Mouse (Mus musculus): ENCODE measurements around the gene Plekhg1. TPM values are rescaled to one million over a fixed set of nuclear protein-coding genes. Genes with fewer than 3 reads are reported as not detected.

Gene Plekhg1
- polyA plus RNA-seq, 1 experiment = 0.43 TPM

- Histone ChIP-seq H3K4me1 (peaks cover 56% of the 10 kb centered on the region), H3K36me3 (replicated peaks; ENCODE audit: low read length) (peaks cover 4% of the 10 kb centered on the region), H3K4me3 (replicated peaks) (peak overlapping the region; percentile 93), H3K27me3 (replicated peaks) (no peaks in the 10 kb centered on the region), H3K9me3 (no peaks in the 10 kb centered on the region)
- TF ChIP-seq GATA1 (IDR thresholded peaks at IDR 0.05; ENCODE audit: borderline replicate concordance, low read length) (no peak), FLI1 (IDR thresholded peaks at IDR 0.05; ENCODE audit: low read length) (no peak)
Observed at GRCm38 (mm10) chr10:3972237-3972636, 232.1 kb downstream of the Plekhg1 start.

GRCm38 (mm10) chr10:3972981-3973588 lies 232.9 kb downstream of the Plekhg1 start, which contains the start of gene Mthfd1l:
Gene Mthfd1l, plus strand, starts transcription at chr10:3973118.
- Histone ChIP-seq H3K9me3 (no peaks in the 10 kb centered on the region), H3K36me3 (replicated peaks; ENCODE audit: low read length) (peaks cover 12% of the 10 kb centered on the region), H3K27me3 (replicated peaks) (no peaks in the 10 kb centered on the region), H3K4me3 (replicated peaks) (peak within 1 kb of the TSS; percentile 93), H3K4me1 (peaks cover 65% of the 10 kb centered on the region)
- no peak for TF ChIP-seq GATA1 (IDR thresholded peaks at IDR 0.05; ENCODE audit: borderline replicate concordance, low read length)

GRCm38 (mm10) chr10:3973589-3974070 lies 233.5 kb downstream of the Plekhg1 start:
- H3K4me1 ChIP-seq = peaks cover 70% of the 10 kb centered on the region
- no peaks in the 10 kb centered on the region for H3K9me3 ChIP-seq
- H3K4me3 ChIP-seq (replicated peaks) = peak overlapping the region; percentile 93
- TF ChIP-seq GATA1 (IDR thresholded peaks at IDR 0.05; ENCODE audit: borderline replicate concordance, low read length) = no peak
- peak; percentile 68; the same call in 1 of the 2 replicates for TF ChIP-seq FLI1 (IDR thresholded peaks at IDR 0.05; ENCODE audit: low read length)
- peaks cover 18% of the 10 kb centered on the region for H3K36me3 ChIP-seq (replicated peaks; ENCODE audit: low read length)
- no peaks in the 10 kb centered on the region for H3K27me3 ChIP-seq (replicated peaks)

GRCm38 (mm10) chr10:3974380-3974779 lies 234.2 kb downstream of the Plekhg1 start:
- peaks cover 25% of the 10 kb centered on the region for H3K36me3 ChIP-seq (replicated peaks; ENCODE audit: low read length)
- peak overlapping the region; percentile 93 for H3K4me3 ChIP-seq (replicated peaks)
- peaks cover 76% of the 10 kb centered on the region for H3K4me1 ChIP-seq
- H3K27me3 ChIP-seq (replicated peaks) = no peaks in the 10 kb centered on the region
- no peaks in the 10 kb centered on the region; the same call in 1 of the 2 replicates for H3K9me3 ChIP-seq
- no peak for TF ChIP-seq GATA1 (IDR thresholded peaks at IDR 0.05; ENCODE audit: borderline replicate concordance, low read length)
- no peak for TF ChIP-seq FLI1 (IDR thresholded peaks at IDR 0.05; ENCODE audit: low read length)

- Histone ChIP-seq H3K36me3 (replicated peaks; ENCODE audit: low read length) (peaks cover 42% of the 10 kb centered on the region), H3K4me1 (peaks cover 83% of the 10 kb centered on the region), H3K27me3 (replicated peaks) (no peaks in the 10 kb centered on the region)
Observed at GRCm38 (mm10) chr10:3975898-3976622, 235.9 kb downstream of the Plekhg1 start.

GRCm38 (mm10) chr10:3976623-3977010 lies 236.5 kb downstream of the Plekhg1 start:
- TF ChIP-seq GATA1 (IDR thresholded peaks at IDR 0.05; ENCODE audit: borderline replicate concordance, low read length) = no peak
- TF ChIP-seq FLI1 (IDR thresholded peaks at IDR 0.05; ENCODE audit: low read length) = no peak
- H3K36me3 ChIP-seq (replicated peaks; ENCODE audit: low read length) = peaks cover 48% of the 10 kb centered on the region
- H3K9me3 ChIP-seq = no peaks in the 10 kb centered on the region; the same call in 1 of the 2 replicates
- H3K27me3 ChIP-seq (replicated peaks) = no peaks in the 10 kb centered on the region
- H3K4me1 ChIP-seq = peaks cover 80% of the 10 kb centered on the region
- no peak overlapping the region for H3K4me3 ChIP-seq (replicated peaks)

More at GRCm38 (mm10) chr10:3975898-3976622, 235.9 kb downstream of the Plekhg1 start:
- no peak for TF ChIP-seq FLI1 (IDR thresholded peaks at IDR 0.05; ENCODE audit: low read length)
- no peak for TF ChIP-seq GATA1 (IDR thresholded peaks at IDR 0.05; ENCODE audit: borderline replicate concordance, low read length)
- H3K4me3 ChIP-seq (replicated peaks) = peak overlapping the region; percentile 79
- no peaks in the 10 kb centered on the region; the same call in 1 of the 2 replicates for H3K9me3 ChIP-seq

- H3K4me3 ChIP-seq (replicated peaks) = no peak overlapping the region
- H3K36me3 ChIP-seq (replicated peaks; ENCODE audit: low read length) = peaks cover 65% of the 10 kb centered on the region
- H3K27me3 ChIP-seq (replicated peaks) = no peaks in the 10 kb centered on the region
- peaks cover 64% of the 10 kb centered on the region for H3K4me1 ChIP-seq
- TF ChIP-seq GATA1 (IDR thresholded peaks at IDR 0.05; ENCODE audit: borderline replicate concordance, low read length) (no peak), FLI1 (IDR thresholded peaks at IDR 0.05; ENCODE audit: low read length) (no peak)
- no peaks in the 10 kb centered on the region; the same call in 1 of the 2 replicates for H3K9me3 ChIP-seq
Observed at GRCm38 (mm10) chr10:3978326-3978725, 238.2 kb downstream of the Plekhg1 start.

- no peaks in the 10 kb centered on the region for H3K27me3 ChIP-seq (replicated peaks)
- H3K4me1 ChIP-seq = peaks cover 60% of the 10 kb centered on the region
- H3K9me3 ChIP-seq = no peaks in the 10 kb centered on the region; the same call in 1 of the 2 replicates
- no peak for TF ChIP-seq FLI1 (IDR thresholded peaks at IDR 0.05; ENCODE audit: low read length)
- TF ChIP-seq GATA1 (IDR thresholded peaks at IDR 0.05; ENCODE audit: borderline replicate concordance, low read length) = no peak
- H3K36me3 ChIP-seq (replicated peaks; ENCODE audit: low read length) = peaks cover 71% of the 10 kb centered on the region
- H3K4me3 ChIP-seq (replicated peaks) = no peak overlapping the region
Observed at GRCm38 (mm10) chr10:3978792-3979488, 238.8 kb downstream of the Plekhg1 start.

- peaks cover 47% of the 10 kb centered on the region for H3K4me1 ChIP-seq
- TF ChIP-seq FLI1 (IDR thresholded peaks at IDR 0.05; ENCODE audit: low read length) (no peak), GATA1 (IDR thresholded peaks at IDR 0.05; ENCODE audit: borderline replicate concordance, low read length) (no peak)
- H3K36me3 ChIP-seq (replicated peaks; ENCODE audit: low read length) = peaks cover 84% of the 10 kb centered on the region
- no peak overlapping the region for H3K4me3 ChIP-seq (replicated peaks)
- H3K27me3 ChIP-seq (replicated peaks) = no peaks in the 10 kb centered on the region
- no peaks in the 10 kb centered on the region; the same call in 1 of the 2 replicates for H3K9me3 ChIP-seq
Observed at GRCm38 (mm10) chr10:3980231-3980630, 240.1 kb downstream of the Plekhg1 start.

All from megakaryocyte, embryonic 14.5 days (primary cell).